Mouse (Mus musculus) liver, embryonic 14.5 days (tissue): ENCODE results near the gene Rnf144b.

ENCODE experiments used
- CTCF ChIP-seq: IDR thresholded peaks from 2 replicates; pipeline ENCODE4 v1.5.1; 2016; ENCODE audit warnings: antibody characterized with exemption, low read depth, control low read depth
- EP300 ChIP-seq: IDR thresholded peaks from 2 replicates; pipeline ENCODE4 v1.6.1; 2016; ENCODE audit warnings: antibody characterized with exemption, low read depth

DNA sequence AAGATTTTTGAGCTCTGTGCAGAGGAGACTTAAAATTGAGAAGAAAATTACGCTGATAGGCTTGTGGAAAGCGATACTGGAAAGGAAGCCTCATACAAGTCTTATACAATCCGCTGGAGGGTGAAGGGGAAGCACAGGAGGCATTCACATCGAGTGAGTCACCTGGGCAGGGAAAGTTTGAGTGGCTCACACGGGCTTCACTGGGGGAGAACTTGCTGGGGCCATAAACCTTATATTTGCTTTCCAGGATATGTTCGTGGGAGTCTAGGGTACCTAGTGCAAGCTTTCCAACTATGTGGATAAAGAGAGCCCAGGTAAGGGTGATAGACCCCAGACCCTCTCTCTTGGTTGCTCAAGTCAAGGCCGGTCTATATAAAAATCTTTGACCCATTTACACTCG lies 150.5 kb downstream of the Rnf144b start:
- TF ChIP-seq EP300: no peak
- no peak for TF ChIP-seq CTCF
